Mouse (Mus musculus) hindbrain, embryonic 13.5 days (tissue): ENCODE measurements at regions not wholly inside any gene's neighbourhood (a gene's known extent, or its start where the extent isn't known, plus 50 kb on each side); places are given as distances from the start of the nearest gene placed in this dataset. TPM values are rescaled to one million over a fixed set of nuclear protein-coding genes. Genes with fewer than 3 reads are reported as not detected.

Experiments used
- ATAC-seq: fragments of 200-750 bp; cut with Nextera tagmentation; 2 replicates; pipeline ENCODE4 v1.8.0; 2017; ENCODE audit warnings: moderate TSS enrichment; ENCODE audit not compliant: low FRiP score
- H3K27ac ChIP-seq: fragments of 300-500 bp; sonication (generic); 2 replicates; pipeline ENCODE4 v1.5.1; 2015; ENCODE audit warnings: inconsistent platforms, mild to moderate bottlenecking, moderate library complexity
- H3K27me3 ChIP-seq: fragments of 300-500 bp; sonication (generic); 2 replicates; pipeline ENCODE4 v1.6.1; 2015; ENCODE audit warnings: mild to moderate bottlenecking, inconsistent platforms
- H3K36me3 ChIP-seq: fragments of 300-500 bp; sonication (generic); 2 replicates; pipeline ENCODE4 v1.6.1; 2015; ENCODE audit warnings: mild to moderate bottlenecking, inconsistent platforms
- H3K4me1 ChIP-seq: fragments of 300-500 bp; sonication (generic); replicated peaks from 2 replicates; pipeline ENCODE4 v1.6.1; 2015; ENCODE audit warnings: inconsistent platforms
- H3K4me2 ChIP-seq: fragments of 300-500 bp; sonication (generic); 2 replicates; pipeline ENCODE4 v1.6.1; 2015; ENCODE audit warnings: inconsistent platforms, mild to moderate bottlenecking, moderate library complexity
- H3K4me3 ChIP-seq: fragments of 300-500 bp; sonication (generic); 2 replicates; pipeline ENCODE4 v1.5.1; 2015; ENCODE audit warnings: mild to moderate bottlenecking, inconsistent platforms
- H3K9ac ChIP-seq: fragments of 300-500 bp; sonication (generic); 2 replicates; pipeline ENCODE4 v1.6.1; 2015; ENCODE audit warnings: mild to moderate bottlenecking, inconsistent platforms
- H3K9me3 ChIP-seq: fragments of 300-500 bp; sonication (generic); 2 replicates; pipeline ENCODE4 v1.6.1; 2016; ENCODE audit warnings: inconsistent platforms
- WGBS: fragments of 180-500 bp; shearing (Covaris S2); methylation state at CpG from one replicate; pipeline ENCODE4 v1.1.7; 2015; 5-methylcytosine and 5-hydroxymethylcytosine counted together
- microRNA-seq: library from miRNA; unstranded; fragments of <30 nt; microRNA quantifications from one replicate; pipeline ENCODE4, GENCODE M21; 2016

DNA sequence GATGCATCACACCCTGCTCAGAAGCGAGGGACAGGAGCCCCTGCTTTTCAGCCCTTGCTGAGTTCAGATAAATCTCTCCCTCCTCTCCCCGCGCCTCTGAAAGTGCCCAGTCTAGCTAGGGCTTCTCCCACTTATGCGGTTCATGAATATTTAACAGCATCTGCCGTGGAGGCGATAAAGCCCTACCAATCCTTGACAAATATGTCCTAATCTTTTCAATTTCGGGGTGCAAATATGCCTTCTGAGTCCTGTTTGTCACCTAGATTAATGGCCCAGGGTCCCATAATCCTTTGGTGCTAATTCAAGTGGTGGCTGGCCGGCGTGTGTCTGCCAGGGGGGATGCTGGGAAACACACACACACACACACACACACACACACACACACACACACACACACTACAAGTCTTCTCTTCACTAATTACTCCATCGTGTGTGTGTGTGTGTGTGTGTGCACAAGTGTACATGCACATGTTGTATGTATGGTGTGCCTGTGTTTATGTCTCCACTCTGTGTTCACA is 65.5 kb upstream of the Lhx5 start:
- no peak overlapping the region for H3K4me3 ChIP-seq
- peak; percentile 80 for ATAC-seq
- H3K36me3 ChIP-seq = no peaks in the 10 kb centered on the region
- H3K27me3 ChIP-seq = no peaks in the 10 kb centered on the region
- peak overlapping the region; percentile 86 for H3K27ac ChIP-seq
- 21% methylated on average over 10 of the region's 10 CpGs for WGBS
- H3K9ac ChIP-seq = peak overlapping the region; percentile 60
- peaks cover 22% of the 10 kb centered on the region for H3K4me1 ChIP-seq
- peak overlapping the region; percentile 7; the same call in 1 of the 2 replicates for H3K4me2 ChIP-seq
- H3K9me3 ChIP-seq = no peaks in the 10 kb centered on the region

- H3K9me3 ChIP-seq = no peaks in the 10 kb centered on the region
- 95% methylated on average over 1 of the region's 1 CpGs for WGBS
These were observed 62.7 kb upstream of the Lhx5 start for GRCm38 (mm10) chr5:120368797-120369196.

GRCm38 (mm10) chr5:120371176-120371819 is 60.2 kb upstream of the Lhx5 start:
- H3K4me1 ChIP-seq = peaks cover 15% of the 10 kb centered on the region
- 4% methylated on average over 15 of the region's 15 CpGs for WGBS
- no peak overlapping the region for H3K4me3 ChIP-seq
- 0 out of 2 replicates have a peak overlapping the region, but pooled peaks have one; percentile 26 for H3K4me2 ChIP-seq
- peaks cover 7% of the 10 kb centered on the region; the same call in 1 of the 2 replicates for H3K27me3 ChIP-seq
- no peaks in the 10 kb centered on the region for H3K9me3 ChIP-seq
- no peaks in the 10 kb centered on the region for H3K36me3 ChIP-seq
- peak overlapping the region; percentile 49 for H3K9ac ChIP-seq
- peak overlapping the region; percentile 66 for H3K27ac ChIP-seq
- ATAC-seq = no peak

More at GRCm38 (mm10) chr5:120368797-120369196, 62.7 kb upstream of the Lhx5 start:
- no peak for ATAC-seq
- no peak overlapping the region for H3K4me3 ChIP-seq
- peaks cover 30% of the 10 kb centered on the region for H3K4me1 ChIP-seq
- no peak overlapping the region for H3K4me2 ChIP-seq
- no peaks in the 10 kb centered on the region for H3K36me3 ChIP-seq
- 0 out of 2 replicates have a peak, but pooled peaks cover 2% of the 10 kb centered on the region for H3K27me3 ChIP-seq
- no peak overlapping the region for H3K9ac ChIP-seq
- no peak overlapping the region for H3K27ac ChIP-seq

DNA sequence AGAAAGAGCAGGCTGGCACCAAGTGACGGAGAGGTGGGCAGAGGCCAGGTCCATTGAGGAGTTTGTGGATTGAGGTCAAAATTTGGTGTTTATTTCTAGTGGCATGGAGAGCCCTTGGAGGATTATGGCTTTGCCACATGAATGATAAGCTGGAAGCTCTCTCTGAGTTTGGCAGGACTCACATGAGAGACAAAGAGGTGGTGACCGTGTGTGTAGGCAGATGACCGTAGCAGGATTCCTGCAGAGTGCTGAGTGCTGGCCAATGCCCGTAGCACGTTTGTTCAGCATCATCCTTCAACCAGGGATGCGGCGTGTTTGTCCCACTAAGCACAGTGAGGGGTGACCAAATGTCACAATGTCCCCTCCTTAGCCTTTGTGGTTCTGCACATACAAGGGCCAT is 58.1 kb upstream of the Lhx5 start:
- no peaks in the 10 kb centered on the region for H3K36me3 ChIP-seq
- no peak overlapping the region for H3K9ac ChIP-seq
- no peak overlapping the region for H3K4me2 ChIP-seq
- 83% methylated on average over 7 of the region's 7 CpGs for WGBS
- no peak overlapping the region for H3K4me3 ChIP-seq
- H3K4me1 ChIP-seq = peaks cover 11% of the 10 kb centered on the region
- H3K27me3 ChIP-seq = peaks cover 9% of the 10 kb centered on the region; the same call in 1 of the 2 replicates
- H3K9me3 ChIP-seq = no peaks in the 10 kb centered on the region
- no peak overlapping the region for H3K27ac ChIP-seq
- ATAC-seq = no peak

Small RNAs in the stretch of these regions (microRNA-seq; reads per million reads assigned to microRNA genes)
- gene Gm26474 = not detected
